Comparison of ENCODE assay signal across 12 mouse cellular contexts in the genomic region with DNA sequence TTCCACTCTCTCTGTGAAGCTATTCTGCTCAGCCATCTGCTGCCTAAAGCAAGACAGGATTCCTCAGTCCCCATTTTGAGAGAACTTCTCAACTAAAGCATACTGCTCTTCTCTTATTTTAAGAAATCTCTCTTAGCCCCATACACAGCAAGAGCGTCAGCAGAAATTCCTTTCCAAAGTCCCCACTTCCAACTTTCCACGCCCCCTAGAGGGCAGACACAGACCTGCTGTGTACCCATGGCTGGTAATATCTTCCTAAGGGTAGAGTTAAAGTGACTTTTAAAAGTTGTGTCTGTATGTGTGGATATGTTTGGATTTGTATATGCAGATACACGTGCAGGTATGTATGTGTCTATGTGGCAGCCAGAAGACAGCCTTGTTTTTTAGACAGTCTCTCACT.
DNase-seq lines count a peak whose midpoint lies in the region; ATAC-seq and TF ChIP-seq lines count a peak whose summit lies in the region.
"Had no signal": no experiment of that assay in that cellular context is flagged by ENCODE, and none has a peak within 500 bp of the region (broad histone marks: within the 10 kb centered on the region; RNA-seq: fewer than 3 reads in every experiment).

No protein-coding gene starts in this region.

- DNase-seq in hindbrain, postnatal 0 days (ENCODE audit: low spot score): no peak
- peak; percentile 39 for DNase-seq in neural tube, embryonic 11.5 days (ENCODE audit: low spot score)
- DNase-seq in neural tube, embryonic 10.5 days (ENCODE audit: extremely low spot score, low spot score): no peak
- DNase-seq in brain, adult 2 months (ENCODE audit: low read depth, low spot score): peak; percentile 22
- DNase-seq in lung, postnatal 10 days: peak; percentile 57
- no peak for DNase-seq in thymus, postnatal 36 days
- DNase-seq: cerebellum, adult 18-20 months; gastrocnemius, postnatal 10 days; thymus, adult 2 months had no signal

- H3K9ac ChIP-seq in hindbrain, postnatal 0 days (replicated peaks; ENCODE audit: low read length): no peak overlapping the region
- no peak overlapping the region for H3K9ac ChIP-seq in hindbrain, embryonic 12.5 days
- H3K9ac ChIP-seq in neural tube, embryonic 11.5 days (ENCODE audit: low read length): no peak overlapping the region
- H3K9ac ChIP-seq: liver, embryonic 15.5 days had no signal

- no peak overlapping the region for H3K27ac ChIP-seq in hindbrain, postnatal 0 days
- H3K27ac ChIP-seq in hindbrain, embryonic 12.5 days: no peak overlapping the region
- H3K27ac ChIP-seq in neural tube, embryonic 11.5 days (ENCODE audit: low read depth, low read length): no peak overlapping the region
- H3K27ac ChIP-seq: liver, embryonic 15.5 days had no signal

- 56% methylated on average over 3 of the region's 3 CpGs for WGBS in hindbrain, postnatal 0 days
- 53% methylated on average over 3 of the region's 3 CpGs for WGBS in hindbrain, embryonic 12.5 days
- 73% methylated on average over 3 of the region's 3 CpGs for WGBS in neural tube, embryonic 11.5 days

- ATAC-seq in hindbrain, postnatal 0 days: no peak
- ATAC-seq in hindbrain, embryonic 12.5 days (ENCODE audit: low FRiP score): no peak
- no peak for ATAC-seq in neural tube, embryonic 11.5 days (ENCODE audit: insufficient read depth, low FRiP score, low TSS enrichment)

- no peaks in the 10 kb centered on the region for H3K36me3 ChIP-seq in hindbrain, postnatal 0 days (ENCODE audit: insufficient read depth, low read length)
- H3K36me3 ChIP-seq in hindbrain, embryonic 12.5 days: peaks cover 12% of the 10 kb centered on the region; the same call in 1 of the 2 replicates
- H3K36me3 ChIP-seq in neural tube, embryonic 11.5 days (ENCODE audit: control insufficient read depth, insufficient read depth, low read length): peaks cover 13% of the 10 kb centered on the region

- H3K27me3 ChIP-seq in hindbrain, postnatal 0 days (ENCODE audit: insufficient read depth, low read length): no peaks in the 10 kb centered on the region
- no peaks in the 10 kb centered on the region for H3K27me3 ChIP-seq in hindbrain, embryonic 12.5 days
- no peaks in the 10 kb centered on the region for H3K27me3 ChIP-seq in neural tube, embryonic 11.5 days (ENCODE audit: control insufficient read depth, insufficient read depth, low read length)
- H3K27me3 ChIP-seq: liver, embryonic 15.5 days had no signal

- H3K4me3 ChIP-seq in hindbrain, postnatal 0 days (ENCODE audit: low read length): no peak overlapping the region
- no peak overlapping the region for H3K4me3 ChIP-seq in hindbrain, embryonic 12.5 days
- no peak overlapping the region for H3K4me3 ChIP-seq in neural tube, embryonic 11.5 days (ENCODE audit: low read depth, low read length)
- H3K4me3 ChIP-seq: erythroblast, embryonic 14.5 days; liver, embryonic 15.5 days had no signal

- H3K4me2 ChIP-seq in hindbrain, postnatal 0 days (ENCODE audit: low read depth, low read length): no peak overlapping the region
- no peak overlapping the region for H3K4me2 ChIP-seq in hindbrain, embryonic 12.5 days (replicated peaks)
- no peak overlapping the region for H3K4me2 ChIP-seq in neural tube, embryonic 11.5 days (ENCODE audit: low read depth)
- H3K4me2 ChIP-seq: liver, embryonic 15.5 days had no signal

- peak; percentile 35; the same call in 1 of the 2 replicates for TF ChIP-seq CTCF in hindbrain, postnatal 0 days (IDR thresholded peaks at IDR 0.05; ENCODE audit: low read depth)

- H3K9me3 ChIP-seq in hindbrain, postnatal 0 days (ENCODE audit: low read length): no peaks in the 10 kb centered on the region
- H3K9me3 ChIP-seq in hindbrain, embryonic 12.5 days (replicated peaks): no peaks in the 10 kb centered on the region
- no peaks in the 10 kb centered on the region for H3K9me3 ChIP-seq in neural tube, embryonic 11.5 days (ENCODE audit: control insufficient read depth, low read length)
- H3K9me3 ChIP-seq: liver, embryonic 15.5 days had no signal

- no peaks in the 10 kb centered on the region; the same call in 1 of the 2 replicates for H3K4me1 ChIP-seq in hindbrain, postnatal 0 days (ENCODE audit: insufficient read depth, low read length)
- H3K4me1 ChIP-seq in hindbrain, embryonic 12.5 days: peaks cover 16% of the 10 kb centered on the region; the same call in 1 of the 2 replicates
- H3K4me1 ChIP-seq in neural tube, embryonic 11.5 days (ENCODE audit: control insufficient read depth, insufficient read depth, low read length): 0 out of 2 replicates have a peak, but pooled peaks cover 2% of the 10 kb centered on the region
- H3K4me1 ChIP-seq: liver, embryonic 15.5 days had no signal

Comparison
In these comparisons a context has a peak if more than half of its experiments do, and no peak if none do; other contexts are left out.
1. DNase-seq: peak in neural tube, embryonic 11.5 days (single experiment), brain, adult 2 months (single experiment) and lung, postnatal 10 days (single experiment); none in hindbrain, postnatal 0 days (single experiment), neural tube, embryonic 10.5 days (single experiment) and thymus, postnatal 36 days (0 of 2).